Mouse (Mus musculus) stomach, embryonic 15.5 days (tissue): ENCODE measurements at regions not wholly inside any gene's neighbourhood (a gene's known extent, or its start where the extent isn't known, plus 50 kb on each side); places are given as distances from the start of the nearest gene placed in this dataset.
"Not testable (repeated sequence)": the region's sequence is repeated elsewhere in the genome, so short reads cannot be mapped to it uniquely, and the experiment has no call there.

Source experiments
- ATAC-seq: fragments of 200-750 bp; cut with Nextera tagmentation; 2 replicates; pipeline ENCODE4 v1.8.0; 2017; ENCODE audit warnings: low read depth, moderate number of reproducible peaks, moderate TSS enrichment; ENCODE audit not compliant: insufficient read depth, low FRiP score
- H3K27ac ChIP-seq: fragments of 300-500 bp; sonication (generic); 2 replicates; pipeline ENCODE4 v1.5.1; 2015; ENCODE audit warnings: mild to moderate bottlenecking, inconsistent platforms
- H3K27me3 ChIP-seq: fragments of 300-500 bp; sonication (generic); replicated peaks from 2 replicates; pipeline ENCODE4 v1.6.1; 2015; ENCODE audit warnings: inconsistent platforms
- H3K36me3 ChIP-seq: fragments of 300-500 bp; sonication (generic); 2 replicates; pipeline ENCODE4 v1.6.1; 2015; ENCODE audit warnings: inconsistent platforms
- H3K4me1 ChIP-seq: fragments of 300-500 bp; sonication (generic); 2 replicates; pipeline ENCODE4 v1.6.1; 2015; ENCODE audit warnings: inconsistent platforms
- H3K4me2 ChIP-seq: fragments of 300-500 bp; sonication (generic); 2 replicates; pipeline ENCODE4 v1.6.1; 2015; ENCODE audit warnings: mild to moderate bottlenecking, inconsistent platforms
- H3K4me3 ChIP-seq: fragments of 300-500 bp; sonication (generic); replicated peaks from 2 replicates; pipeline ENCODE4 v1.5.1; 2015; ENCODE audit warnings: inconsistent platforms
- H3K9ac ChIP-seq: fragments of 300-500 bp; sonication (generic); 2 replicates; pipeline ENCODE4 v1.6.1; 2015; ENCODE audit warnings: inconsistent platforms
- H3K9me3 ChIP-seq: fragments of 300-500 bp; sonication (generic); 2 replicates; pipeline ENCODE4 v1.6.1; 2016; ENCODE audit warnings: inconsistent platforms
- WGBS: fragments of 180-500 bp; shearing (Covaris S2); methylation state at CpG from one replicate; pipeline ENCODE4 v1.1.7; 2015; 5-methylcytosine and 5-hydroxymethylcytosine counted together

DNA sequence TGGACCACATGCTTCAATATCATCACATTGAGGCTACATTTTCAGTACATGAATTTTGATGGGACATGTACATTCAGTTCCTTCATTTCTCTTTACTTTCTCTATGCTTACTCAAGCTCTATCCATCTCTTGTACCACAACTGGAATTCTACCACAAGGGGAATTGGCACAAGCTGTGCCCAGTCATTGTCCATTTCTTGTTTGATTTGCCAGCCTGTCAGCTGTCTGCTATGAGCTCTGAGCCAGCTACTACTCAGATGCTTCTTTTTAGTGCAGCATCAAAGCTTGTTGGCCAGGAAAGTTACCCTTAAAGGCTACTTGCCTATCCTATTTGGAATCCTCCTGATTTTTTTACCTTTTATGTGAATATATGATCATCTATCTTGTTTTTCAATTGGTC is 410.9 kb upstream of the Agtr1b start:
- Histone ChIP-seq H3K4me3 (no peak overlapping the region), H3K27me3 (no peaks in the 10 kb centered on the region), H3K9me3 (no peaks in the 10 kb centered on the region), H3K27ac (no peak overlapping the region), H3K4me2 (no peak overlapping the region), H3K4me1 (no peaks in the 10 kb centered on the region), H3K36me3 (no peaks in the 10 kb centered on the region), H3K9ac (no peak overlapping the region)
- no peak for ATAC-seq

DNA sequence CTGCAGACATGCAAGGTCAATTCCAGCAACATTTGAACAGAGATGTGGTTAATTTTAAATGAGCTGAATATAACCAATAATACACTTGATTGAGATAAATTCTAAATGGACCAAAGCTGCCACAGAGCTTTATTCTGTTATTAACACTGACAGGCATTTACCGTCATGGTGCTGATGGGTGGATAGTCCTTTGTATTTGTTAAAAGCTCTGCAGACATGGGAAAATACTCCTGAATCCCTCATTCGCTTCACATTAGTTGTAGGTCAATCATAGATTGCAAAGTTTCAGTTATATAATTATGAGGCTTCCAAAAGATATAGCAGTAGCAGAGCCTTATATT is 410.0 kb upstream of the Agtr1b start:
- H3K36me3 ChIP-seq: no peaks in the 10 kb centered on the region
- 81% methylated on average over 2 of the region's 2 CpGs for WGBS
- no peak for ATAC-seq

DNA sequence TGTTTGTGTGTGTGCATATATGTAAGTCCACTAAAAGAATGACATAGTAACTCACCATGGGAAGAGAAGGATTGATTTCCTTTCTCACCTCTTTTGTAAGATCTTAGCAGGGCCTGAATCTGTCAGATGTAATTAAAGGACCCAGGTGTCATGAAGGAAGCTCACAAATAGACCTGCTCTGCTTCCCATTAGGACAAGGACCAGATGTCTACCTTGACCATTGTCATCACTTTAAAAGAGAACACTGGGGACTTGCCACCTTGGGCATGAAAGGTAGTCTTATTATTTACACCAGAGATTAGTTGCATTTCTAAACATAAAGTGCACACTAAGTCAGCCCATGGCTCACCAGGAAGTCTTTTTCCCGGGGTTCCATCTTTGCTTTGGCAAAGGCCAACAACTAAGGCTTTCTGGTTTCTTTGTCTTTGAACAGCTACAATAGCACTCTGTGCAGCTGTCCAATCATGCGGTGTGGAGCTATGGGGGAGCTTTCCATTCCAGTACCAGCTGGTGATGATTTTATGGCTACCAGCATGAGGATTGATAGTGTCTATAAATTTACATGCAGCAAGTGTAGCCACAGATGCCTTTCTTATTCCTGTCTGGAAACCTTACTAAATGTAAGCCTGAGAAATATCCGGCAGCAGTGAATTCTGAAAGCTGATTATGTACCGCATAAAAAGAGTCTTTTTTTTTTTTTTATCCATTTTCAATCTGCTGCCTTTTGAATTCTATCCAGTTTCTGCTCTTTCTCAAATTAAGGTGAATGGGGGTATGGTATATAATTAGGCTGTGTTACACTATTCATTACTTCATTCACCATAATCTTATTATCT is 409.4 kb upstream of the Agtr1b start:
- Histone ChIP-seq H3K27me3 (no peaks in the 10 kb centered on the region), H3K4me3 (no peak overlapping the region), H3K9ac (no peak overlapping the region), H3K4me1 (no peaks in the 10 kb centered on the region), H3K9me3 (no peaks in the 10 kb centered on the region), H3K4me2 (no peak overlapping the region), H3K36me3 (no peaks in the 10 kb centered on the region), H3K27ac (no peak overlapping the region)
- 77% methylated on average over 4 of the region's 4 CpGs for WGBS
- no peak for ATAC-seq

More for the DNA sequence above, 410.0 kb upstream of the Agtr1b start:
- Histone ChIP-seq H3K9me3 (no peaks in the 10 kb centered on the region), H3K4me1 (no peaks in the 10 kb centered on the region), H3K4me3 (no peak overlapping the region), H3K4me2 (no peak overlapping the region), H3K27ac (no peak overlapping the region), H3K9ac (no peak overlapping the region), H3K27me3 (no peaks in the 10 kb centered on the region)

DNA sequence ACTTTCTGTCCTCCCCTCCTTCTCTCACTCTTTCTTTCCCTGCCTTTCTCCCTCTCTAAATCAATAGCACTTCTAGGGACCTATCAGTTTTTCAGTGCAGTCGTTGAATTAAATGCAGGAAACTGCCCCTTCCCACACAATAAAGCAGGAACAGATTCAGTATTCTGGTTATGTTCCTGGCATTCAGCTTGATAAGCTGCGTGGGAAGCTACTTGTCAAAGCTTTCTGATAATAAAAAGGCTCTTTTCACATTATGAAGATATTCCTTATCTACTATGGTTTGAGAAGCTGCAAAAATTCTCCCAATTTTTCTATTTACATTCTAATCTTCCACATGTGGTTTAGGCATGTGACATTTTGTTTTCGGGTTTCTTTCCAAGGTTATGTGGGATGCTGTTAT is 367.3 kb upstream of the Agtr1b start:
- no peak overlapping the region for H3K27ac ChIP-seq
- no peak for ATAC-seq
- H3K9ac ChIP-seq: no peak overlapping the region
- H3K9me3 ChIP-seq: no peaks in the 10 kb centered on the region
- no peaks in the 10 kb centered on the region for H3K36me3 ChIP-seq
- no peaks in the 10 kb centered on the region for H3K27me3 ChIP-seq
- no peak overlapping the region for H3K4me3 ChIP-seq
- 66% methylated on average over 3 of the region's 3 CpGs for WGBS
- no peaks in the 10 kb centered on the region for H3K4me1 ChIP-seq
- no peak overlapping the region for H3K4me2 ChIP-seq

DNA sequence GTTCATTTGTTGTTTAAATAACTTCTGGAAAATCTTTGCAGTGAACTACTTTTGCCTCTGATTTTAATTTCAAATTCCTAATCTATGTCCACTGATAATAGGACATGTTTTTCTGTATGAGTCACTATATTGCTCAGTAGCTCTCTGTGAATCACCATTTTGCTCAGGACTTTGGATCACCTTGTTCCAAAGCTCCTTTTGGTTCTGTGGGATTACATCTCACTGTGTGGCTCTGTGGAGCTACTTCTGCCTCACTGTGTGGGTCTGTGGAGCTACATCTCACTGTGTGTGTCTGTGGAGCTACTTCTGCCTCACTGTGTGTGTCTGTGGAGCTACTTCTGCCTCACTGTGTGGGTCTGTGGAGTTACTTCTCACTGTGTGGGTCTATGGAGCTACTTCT is 365.0 kb upstream of the Agtr1b start:
- no peak for ATAC-seq
- Histone ChIP-seq H3K27ac (no peak overlapping the region), H3K4me3 (no peak overlapping the region), H3K9me3 (no peaks in the 10 kb centered on the region), H3K9ac (no peak overlapping the region), H3K27me3 (no peaks in the 10 kb centered on the region), H3K36me3 (no peaks in the 10 kb centered on the region), H3K4me2 (no peak overlapping the region), H3K4me1 (no peaks in the 10 kb centered on the region)

DNA sequence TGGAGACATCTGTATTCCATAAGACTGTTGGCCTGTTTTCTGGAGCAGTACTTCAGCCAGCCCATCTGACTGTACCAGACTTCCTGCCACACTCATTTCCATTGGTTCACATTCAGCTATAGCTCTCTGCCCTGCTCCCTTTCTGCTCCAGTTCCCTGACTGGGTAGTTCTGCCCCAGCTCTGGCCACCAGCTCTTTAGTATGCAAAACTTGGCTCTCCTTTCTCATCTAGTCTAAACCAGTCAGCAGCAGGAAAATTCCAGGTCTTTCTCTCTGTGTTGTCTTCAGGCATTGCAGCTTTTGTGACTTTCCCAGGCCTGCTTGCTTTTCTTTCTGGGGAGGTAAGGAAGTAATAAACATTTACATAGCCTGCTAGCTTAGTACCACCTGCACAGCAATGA is 363.5 kb upstream of the Agtr1b start:
- no peak for ATAC-seq
- no peak overlapping the region for H3K9ac ChIP-seq
- no peaks in the 10 kb centered on the region for H3K4me1 ChIP-seq
- H3K36me3 ChIP-seq: no peaks in the 10 kb centered on the region
- H3K4me3 ChIP-seq: no peak overlapping the region
- no peak overlapping the region for H3K4me2 ChIP-seq
- H3K9me3 ChIP-seq: no peaks in the 10 kb centered on the region
- H3K27me3 ChIP-seq: no peaks in the 10 kb centered on the region
- H3K27ac ChIP-seq: no peak overlapping the region

DNA sequence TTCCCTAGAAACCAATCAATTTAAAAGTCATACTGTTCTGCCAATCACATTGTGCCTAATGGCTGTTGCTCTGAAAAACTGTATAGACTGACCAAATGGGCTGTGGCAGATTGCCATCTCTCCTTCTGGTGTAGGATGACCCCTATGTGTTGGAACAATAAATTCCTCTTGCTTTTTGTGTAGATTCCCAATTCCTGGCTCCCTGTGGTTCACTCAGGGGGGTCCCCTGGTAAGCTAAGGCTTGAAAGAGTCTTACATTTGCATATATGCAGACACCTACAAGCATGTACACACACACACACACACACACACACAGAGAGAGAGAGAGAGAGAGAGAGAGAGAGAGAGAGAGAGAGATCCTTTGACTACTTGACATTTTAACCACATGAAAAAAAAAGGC is 362.8 kb upstream of the Agtr1b start:
- H3K4me1 ChIP-seq, H3K36me3 ChIP-seq, H3K9ac ChIP-seq, ATAC-seq, H3K9me3 ChIP-seq, H3K27me3 ChIP-seq, H3K27ac ChIP-seq, H3K4me3 ChIP-seq, H3K4me2 ChIP-seq: not testable (repeated sequence)

DNA sequence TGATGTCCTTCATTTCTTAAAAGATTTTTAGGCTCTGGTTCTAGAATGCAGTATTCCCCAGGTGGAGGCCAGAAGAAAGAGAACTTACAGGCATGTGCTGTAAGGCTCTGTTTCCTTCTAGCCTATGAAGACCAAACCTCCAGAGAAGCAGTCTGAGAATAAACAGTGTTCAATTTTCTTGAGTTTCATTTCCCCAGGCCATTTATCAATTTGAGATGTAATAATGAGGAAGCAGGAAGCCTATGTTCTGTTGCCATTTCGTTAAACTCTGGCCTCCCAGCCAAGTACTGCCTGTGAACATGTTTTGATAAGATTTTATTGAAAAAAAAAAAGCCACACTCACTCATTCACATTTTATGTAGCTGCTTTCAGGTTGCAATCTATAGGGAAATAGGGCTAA is 347.7 kb upstream of the Agtr1b start:
- Histone ChIP-seq H3K36me3 (no peaks in the 10 kb centered on the region), H3K4me3 (no peak overlapping the region), H3K9me3 (no peaks in the 10 kb centered on the region), H3K4me2 (no peak overlapping the region), H3K27ac (no peak overlapping the region), H3K4me1 (no peaks in the 10 kb centered on the region), H3K9ac (no peak overlapping the region), H3K27me3 (no peaks in the 10 kb centered on the region)
- 17% methylated on average over 1 of the region's 1 CpGs for WGBS
- no peak for ATAC-seq

DNA sequence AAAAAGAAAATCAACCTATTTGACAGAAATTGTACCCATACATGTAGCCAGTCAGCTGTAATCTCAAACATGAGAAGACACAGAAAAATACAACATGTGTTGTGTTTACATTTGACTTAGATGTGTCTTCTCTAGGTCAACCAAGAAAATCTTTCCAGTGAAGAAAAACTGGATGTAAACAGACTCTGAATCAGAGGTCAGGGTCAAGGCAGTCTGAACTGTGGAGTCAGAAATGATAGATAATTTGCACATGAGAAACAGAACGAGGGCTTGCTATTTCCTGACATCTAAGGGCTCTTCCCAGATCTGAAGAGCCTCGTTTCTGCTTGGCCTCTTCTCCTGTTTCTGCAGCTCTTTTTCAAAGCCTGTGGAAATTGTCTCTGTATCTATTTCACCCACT is 342.7 kb upstream of the Agtr1b start:
- Histone ChIP-seq H3K4me1 (no peaks in the 10 kb centered on the region), H3K9ac (no peak overlapping the region), H3K9me3 (no peaks in the 10 kb centered on the region), H3K4me3 (no peak overlapping the region), H3K36me3 (no peaks in the 10 kb centered on the region), H3K27ac (no peak overlapping the region), H3K27me3 (no peaks in the 10 kb centered on the region), H3K4me2 (no peak overlapping the region)
- 20% methylated on average over 2 of the region's 2 CpGs for WGBS
- no peak for ATAC-seq

DNA sequence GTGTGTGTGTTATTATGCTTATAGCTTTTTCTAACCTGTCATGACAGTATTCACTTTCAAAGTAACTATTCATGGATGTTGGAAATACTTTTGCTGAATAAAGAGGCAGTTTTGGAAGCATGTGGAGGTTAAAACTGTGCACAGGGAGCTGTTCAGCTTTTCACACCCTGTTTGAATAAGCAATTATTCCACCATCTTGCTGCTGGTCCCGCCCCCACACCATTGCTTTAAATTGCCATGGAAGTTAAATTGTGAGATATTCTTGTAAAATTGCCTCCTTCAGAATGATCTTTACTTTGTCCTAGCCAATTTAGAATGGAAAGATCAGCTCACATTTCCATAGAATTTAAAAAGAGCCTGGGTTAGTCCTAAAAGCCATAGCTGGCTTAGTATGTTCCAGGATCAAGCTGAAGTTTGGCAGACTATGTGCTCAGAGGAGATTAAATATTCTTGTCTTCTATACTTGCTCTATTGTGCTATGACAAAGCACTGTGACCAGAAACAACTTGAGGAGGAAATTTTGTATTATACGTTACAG is 328.4 kb upstream of the Agtr1b start:
- Histone ChIP-seq H3K9ac (no peak overlapping the region), H3K27me3 (no peaks in the 10 kb centered on the region), H3K36me3 (no peaks in the 10 kb centered on the region), H3K27ac (no peak overlapping the region), H3K9me3 (no peaks in the 10 kb centered on the region), H3K4me1 (no peaks in the 10 kb centered on the region), H3K4me2 (no peak overlapping the region), H3K4me3 (no peak overlapping the region)
- WGBS: 87% methylated on average over 2 of the region's 2 CpGs
- no peak for ATAC-seq

DNA sequence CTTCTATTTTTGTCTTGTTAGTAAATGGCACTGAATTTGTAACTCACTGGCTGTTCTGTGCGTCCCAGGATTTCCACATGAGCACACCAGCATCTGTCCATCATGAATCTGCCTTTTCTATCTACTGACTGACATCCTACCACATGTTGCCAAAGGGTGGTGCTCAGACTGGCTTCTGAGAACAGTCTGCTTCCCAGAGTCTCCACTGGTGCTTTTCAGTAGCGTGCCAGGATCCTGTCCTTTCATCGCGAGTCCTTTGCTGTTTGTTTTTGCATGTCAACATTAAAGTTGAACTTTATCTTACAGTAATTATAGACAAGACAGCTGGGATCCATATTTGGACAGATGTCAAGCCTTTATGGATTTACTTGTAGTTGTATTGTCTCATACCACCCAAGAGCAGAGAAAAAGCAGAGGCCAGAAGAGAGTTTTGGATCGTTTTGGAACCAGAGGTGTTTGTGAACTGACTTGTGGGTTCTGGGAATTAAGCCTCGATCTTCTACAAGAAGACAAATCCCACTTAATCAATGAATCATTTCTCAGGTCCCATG is 314.0 kb upstream of the Agtr1b start:
- H3K9ac ChIP-seq: no peak overlapping the region
- H3K4me3 ChIP-seq: no peak overlapping the region
- no peak for ATAC-seq
- no peak overlapping the region for H3K27ac ChIP-seq
- H3K4me2 ChIP-seq: no peak overlapping the region
- no peaks in the 10 kb centered on the region for H3K27me3 ChIP-seq
- H3K36me3 ChIP-seq: no peaks in the 10 kb centered on the region
- H3K4me1 ChIP-seq: no peaks in the 10 kb centered on the region
- H3K9me3 ChIP-seq: no peaks in the 10 kb centered on the region
- WGBS: 66% methylated on average over 6 of the region's 6 CpGs

DNA sequence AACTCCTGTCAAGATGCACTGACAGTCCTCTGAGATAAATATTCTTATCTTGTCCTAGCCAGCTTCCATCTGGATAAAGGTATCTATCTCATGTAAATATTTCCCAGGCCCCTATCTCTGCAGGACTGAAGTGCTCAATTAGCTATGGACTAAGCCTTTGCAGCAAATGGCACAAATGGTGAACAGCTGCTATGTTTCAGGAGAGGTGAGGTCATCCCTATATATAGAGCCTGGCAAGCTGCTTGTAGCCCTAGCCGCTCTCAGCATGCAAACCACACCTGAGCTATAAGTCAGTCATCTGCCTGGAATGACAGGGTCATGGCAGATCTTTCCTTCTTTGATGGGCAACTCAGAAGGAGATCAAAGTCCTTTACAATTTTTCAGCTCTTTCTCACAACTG is 294.9 kb upstream of the Agtr1b start:
- H3K27me3 ChIP-seq: no peaks in the 10 kb centered on the region
- ATAC-seq: peak; percentile 80; the same call in 1 of the 2 replicates
- H3K9me3 ChIP-seq: no peaks in the 10 kb centered on the region
- H3K9ac ChIP-seq: no peak overlapping the region
- no peaks in the 10 kb centered on the region for H3K36me3 ChIP-seq
- 20% methylated on average over 1 of the region's 1 CpGs for WGBS
- H3K4me2 ChIP-seq: no peak overlapping the region
- H3K4me1 ChIP-seq: 0 out of 2 replicates have a peak, but pooled peaks cover 5% of the 10 kb centered on the region
- no peak overlapping the region for H3K27ac ChIP-seq
- H3K4me3 ChIP-seq: no peak overlapping the region

DNA sequence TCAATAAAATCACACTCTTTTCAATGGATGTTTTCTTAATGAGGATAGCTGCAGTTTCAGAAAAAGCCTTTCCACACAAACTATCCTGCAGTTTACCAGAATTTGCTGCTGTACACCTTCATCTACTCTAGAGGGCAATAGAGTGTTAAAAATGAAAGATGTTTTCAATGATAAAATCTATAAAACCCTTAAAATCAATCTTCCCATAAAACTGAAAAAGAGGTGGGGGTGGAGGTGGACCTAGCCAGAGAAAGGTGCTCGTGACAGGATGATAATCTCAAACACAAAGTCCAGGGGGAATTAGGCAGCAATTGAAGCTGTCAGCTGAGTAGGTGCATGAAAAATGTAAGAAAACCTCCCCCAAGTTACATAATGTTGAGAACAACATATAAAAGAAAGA is 288.4 kb upstream of the Agtr1b start:
- Histone ChIP-seq H3K4me2 (no peak overlapping the region), H3K27ac (no peak overlapping the region), H3K4me3 (no peak overlapping the region), H3K9ac (no peak overlapping the region), H3K4me1 (no peaks in the 10 kb centered on the region), H3K27me3 (no peaks in the 10 kb centered on the region), H3K36me3 (no peaks in the 10 kb centered on the region), H3K9me3 (no peaks in the 10 kb centered on the region)
- WGBS: 0% methylated on average over 1 of the region's 1 CpGs
- no peak for ATAC-seq
